In genomic region chr17:26443865-26444264, GRCm38 (mm10) we compare ENCODE assay signal across 23 mouse cellular contexts. TPM values are rescaled to one million over a fixed set of nuclear protein-coding genes. Genes with fewer than 3 reads are reported as not detected.
DNase-seq lines count a peak whose midpoint lies in the region; ATAC-seq and TF ChIP-seq lines count a peak whose summit lies in the region.
"Had no signal": no experiment of that assay in that cellular context is flagged by ENCODE, and none has a peak within 500 bp of the region (broad histone marks: within the 10 kb centered on the region; RNA-seq: fewer than 3 reads in every experiment).

No protein-coding gene starts in this region.

- no peak for ATAC-seq in stomach, embryonic 14.5 days (ENCODE audit: insufficient number of reproducible peaks, insufficient read depth, low FRiP score, low read depth)
- ATAC-seq: forebrain, embryonic 14.5 days; hindbrain, embryonic 16.5 days; intestine, embryonic 15.5 days; midbrain, embryonic 13.5 days had no signal

- no peak overlapping the region for H3K4me3 ChIP-seq in kidney, adult 2 months (ENCODE audit: insufficient read depth, low read depth, low read length)
- H3K4me3 ChIP-seq in stomach, embryonic 14.5 days (ENCODE audit: low read depth, low read length), result no peak overlapping the region
- H3K4me3 ChIP-seq: embryonic facial prominence, embryonic 15.5 days; heart, embryonic 15.5 days; intestine, embryonic 15.5 days; left cerebral cortex, adult 2 months; liver, embryonic 13.5 days; lung, embryonic 15.5 days; megakaryocyte, embryonic 14.5 days; midbrain, embryonic 13.5 days had no signal

- no peaks in the 10 kb centered on the region; the same call in 1 of the 2 replicates for H3K36me3 ChIP-seq in kidney, adult 2 months (ENCODE audit: control insufficient read depth, insufficient read depth, low read length)
- peaks cover 13% of the 10 kb centered on the region for H3K36me3 ChIP-seq in stomach, embryonic 14.5 days (ENCODE audit: control insufficient read depth, insufficient read depth, low read length)
- H3K36me3 ChIP-seq: liver, embryonic 13.5 days had no signal

- DNase-seq in kidney, adult 2 months, result peak; percentile 53
- no peak for DNase-seq in kidney, postnatal 14 days
- DNase-seq in urinary bladder, adult 18-20 months (ENCODE audit: low spot score in 2 of 2), result peak; percentile 54 to 67
- DNase-seq in urinary bladder, postnatal 10 days (ENCODE audit: low spot score), result no peak
- peak; percentile 67 to 69 for DNase-seq in urinary bladder, postnatal 36 days (ENCODE audit: low spot score in 2 of 2)
- no peak for DNase-seq in spleen, postnatal 36 days (ENCODE audit: low spot score in 2 of 2)
- DNase-seq: adrenal gland, adult 2 months; cerebellum, adult 11 months; cerebellum, adult 9-11 months; gastrocnemius, postnatal 25 days; liver, embryonic 13.5 days; thymus, adult 18-20 months; thymus, postnatal 36 days had no signal

- no peaks in the 10 kb centered on the region for H3K9me3 ChIP-seq in stomach, embryonic 14.5 days (ENCODE audit: control insufficient read depth, low read depth, low read length)
- H3K9me3 ChIP-seq: embryonic facial prominence, embryonic 15.5 days; heart, embryonic 15.5 days; intestine, embryonic 15.5 days; liver, embryonic 13.5 days; lung, embryonic 15.5 days; megakaryocyte, embryonic 14.5 days; midbrain, embryonic 13.5 days had no signal

- no peak for TF ChIP-seq CTCF in kidney, adult 2 months (conservative IDR thresholded peaks at IDR 0.05; ENCODE audit: insufficient read depth, insufficient read length, low read depth, low read length)

- no peak overlapping the region for H3K9ac ChIP-seq in stomach, embryonic 14.5 days (replicated peaks; ENCODE audit: low read depth, low read length)
- H3K9ac ChIP-seq: embryonic facial prominence, embryonic 15.5 days; heart, embryonic 15.5 days; intestine, embryonic 15.5 days; liver, embryonic 13.5 days; lung, embryonic 15.5 days; midbrain, embryonic 13.5 days had no signal

- TF ChIP-seq POLR2A in kidney, adult 2 months (IDR thresholded peaks at IDR 0.05; ENCODE audit: low read depth, low read length), result no peak

- no peaks in the 10 kb centered on the region for H3K4me1 ChIP-seq in kidney, adult 2 months (ENCODE audit: control insufficient read depth, insufficient read depth, low read length)
- H3K4me1 ChIP-seq in stomach, embryonic 14.5 days (ENCODE audit: control insufficient read depth, insufficient read depth, low read length), result no peaks in the 10 kb centered on the region
- H3K4me1 ChIP-seq: liver, embryonic 13.5 days had no signal

- no peak overlapping the region for H3K4me2 ChIP-seq in stomach, embryonic 14.5 days (replicated peaks; ENCODE audit: low read depth, low read length)
- H3K4me2 ChIP-seq: embryonic facial prominence, embryonic 15.5 days; heart, embryonic 15.5 days; intestine, embryonic 15.5 days; liver, embryonic 13.5 days; lung, embryonic 15.5 days; midbrain, embryonic 13.5 days had no signal

- H3K27ac ChIP-seq in kidney, adult 2 months (ENCODE audit: insufficient read depth, low read depth, low read length), result peak overlapping the region; percentile 53
- peak overlapping the region; percentile 44; the same call in 1 of the 2 replicates for H3K27ac ChIP-seq in stomach, embryonic 14.5 days (ENCODE audit: low read length)
- H3K27ac ChIP-seq: embryonic facial prominence, embryonic 15.5 days; heart, embryonic 15.5 days; intestine, embryonic 15.5 days; left cerebral cortex, adult 2 months; liver, embryonic 13.5 days; lung, embryonic 15.5 days; midbrain, embryonic 13.5 days had no signal

- WGBS in kidney, adult 2 months, result 60% methylated on average over 4 of the region's 4 CpGs
- 65% methylated on average over 4 of the region's 4 CpGs for WGBS in stomach, embryonic 14.5 days

- no peaks in the 10 kb centered on the region for H3K27me3 ChIP-seq in kidney, adult 2 months (replicated peaks; ENCODE audit: control insufficient read depth, insufficient read depth, low read length)
- H3K27me3 ChIP-seq in stomach, embryonic 14.5 days (ENCODE audit: control insufficient read depth, insufficient read depth, low read length), result 0 out of 2 replicates have a peak, but pooled peaks cover 3% of the 10 kb centered on the region

RNA-seq across cellular contexts. Expression of gene Neurl1b, which starts 29.2 kb away (rescaled TPM):
- 22.0 and 28.7 TPM in 2 replicates for polyA plus RNA-seq in kidney, adult 2 months (2012; rRNA removed)
- polyA plus RNA-seq in stomach, embryonic 14.5 days (2014; fragmentation: Nextera tagmentation; extraction: Ambion mirVana), result 5.0 and 6.0 TPM in 2 replicates

Comparison
In these comparisons a context has a peak if more than half of its experiments do, and no peak if none do; other contexts are left out.
1. DNase-seq: peak in kidney, adult 2 months (single experiment), urinary bladder, adult 18-20 months (2 of 2) and urinary bladder, postnatal 36 days (2 of 2); none in kidney, postnatal 14 days (single experiment), urinary bladder, postnatal 10 days (single experiment) and spleen, postnatal 36 days (0 of 2).